Mouse (Mus musculus) bone marrow, adult 2 months (tissue): ENCODE results near the gene Syt11.

Source experiments
- CTCF ChIP-seq: fragments of 200-500 bp; IDR thresholded peaks from 2 replicates; pipeline ENCODE4 v1.5.1; 2011; ENCODE audit warnings: low read length, control low read depth; ENCODE audit not compliant: control insufficient read depth, insufficient read depth
- POLR2A ChIP-seq: fragments of 200-500 bp; IDR thresholded peaks from 2 replicates; pipeline ENCODE4 v1.6.1; 2011; ENCODE audit warnings: low read depth, mild to moderate bottlenecking, control low read depth, low read length, borderline replicate concordance; ENCODE audit not compliant: control insufficient read depth

DNA sequence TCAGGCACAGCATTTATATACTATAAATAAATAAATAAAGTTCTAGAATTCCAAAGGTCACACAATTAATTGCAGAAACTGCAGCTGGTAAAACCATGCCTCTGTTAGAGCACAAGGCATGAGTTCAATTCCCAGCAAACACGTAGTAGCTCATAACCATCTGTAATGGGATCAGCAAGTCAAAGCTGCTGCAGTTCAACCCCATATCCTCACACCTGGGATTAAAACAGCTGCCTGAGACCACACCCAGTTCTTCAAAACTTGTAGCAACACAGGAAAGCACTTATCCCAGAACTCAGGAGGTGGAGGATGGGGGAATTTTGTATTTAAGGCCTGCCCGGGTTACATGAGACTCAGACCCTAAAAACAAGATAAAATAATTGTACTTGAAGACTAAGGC lies 60.2 kb downstream of the Syt11 start:
- TF ChIP-seq CTCF, result no peak
- TF ChIP-seq POLR2A, result no peak
